Mouse (Mus musculus) heart, embryonic 10.5 days (tissue): ENCODE data around the gene Olfr750. TPM values are rescaled to one million over a fixed set of nuclear protein-coding genes. Genes with fewer than 3 reads are reported as not detected.
"Not testable (repeated sequence)": the region's sequence is repeated elsewhere in the genome, so short reads cannot be mapped to it uniquely, and the experiment has no call there.

ENCODE experiments used
- DNase-seq: peaks from one replicate; pipeline ENCODE4 v3.0.0-alpha.2; 2017; ENCODE audit warnings: low spot score
- H3K27ac ChIP-seq: fragments of 300-500 bp; sonication (generic); 2 replicates; pipeline ENCODE4 v1.5.1; 2016; ENCODE audit warnings: mild to moderate bottlenecking
- H3K27me3 ChIP-seq: fragments of 300-500 bp; sonication (generic); 2 replicates; pipeline ENCODE4 v1.6.1; 2016; ENCODE audit warnings: mild to moderate bottlenecking; ENCODE audit not compliant: poor library complexity, insufficient read depth, severe bottlenecking
- H3K36me3 ChIP-seq: fragments of 300-500 bp; sonication (generic); 2 replicates; pipeline ENCODE4 v1.6.1; 2016; ENCODE audit warnings: mild to moderate bottlenecking, moderate library complexity
- H3K4me1 ChIP-seq: fragments of 300-500 bp; sonication (generic); 2 replicates; pipeline ENCODE4 v1.6.1; 2016; ENCODE audit warnings: mild to moderate bottlenecking
- H3K4me3 ChIP-seq: fragments of 300-500 bp; sonication (generic); 2 replicates; pipeline ENCODE4 v1.5.1; 2016; ENCODE audit warnings: mild to moderate bottlenecking, moderate library complexity
- H3K9me3 ChIP-seq: fragments of 300-500 bp; sonication (generic); 2 replicates; pipeline ENCODE4 v1.6.1; 2016; ENCODE audit warnings: mild to moderate bottlenecking, moderate library complexity
- WGBS: fragments of 180-500 bp; shearing (Covaris S2); methylation state at CpG from one replicate; pipeline ENCODE4 v1.1.7; 2016; 5-methylcytosine and 5-hydroxymethylcytosine counted together
- polyA plus RNA-seq: library from polyadenylated mRNA; unstranded; fragments of >200 nt; fragmentation: Nextera tagmentation; extraction: Ambion mirVana; gene quantifications from 2 replicates; pipeline ENCODE4 v1.2.1, GENCODE M21; 2016

Gene Olfr750
- not detected in 2 replicates for polyA plus RNA-seq

DNA sequence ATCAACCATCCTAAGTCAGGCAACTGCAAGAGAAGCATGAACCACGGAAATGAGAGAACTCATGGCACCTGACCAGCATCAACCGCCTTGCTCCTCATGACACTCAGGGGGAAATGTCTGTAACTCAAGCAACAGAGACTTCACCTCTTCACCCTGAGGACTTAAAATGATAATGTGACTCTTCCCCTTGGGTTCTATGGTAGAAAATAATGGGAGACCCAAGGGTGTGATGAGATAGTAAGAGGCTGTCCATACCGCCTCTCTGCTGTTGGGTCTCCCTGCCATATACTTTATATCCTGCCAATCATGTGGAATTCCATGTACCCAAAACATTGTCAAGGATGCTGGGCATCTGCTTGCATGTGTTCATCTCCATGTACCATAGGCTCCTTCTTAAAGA lies at the start of gene Olfr750:
Gene Olfr750, minus strand, starts transcription at position 101 of the 400 bp plus-strand sequence.
- Histone ChIP-seq H3K9me3 (no peaks in the 10 kb centered on the region), H3K27ac (no peak within 1 kb of the TSS), H3K4me1 (no peaks in the 10 kb centered on the region), H3K27me3 (no peaks in the 10 kb centered on the region), H3K36me3 (no peaks in the 10 kb centered on the region), H3K4me3 (no peak within 1 kb of the TSS)
- DNase-seq: no peak
- WGBS: 77% methylated on average over 3 of the region's 3 CpGs

DNA sequence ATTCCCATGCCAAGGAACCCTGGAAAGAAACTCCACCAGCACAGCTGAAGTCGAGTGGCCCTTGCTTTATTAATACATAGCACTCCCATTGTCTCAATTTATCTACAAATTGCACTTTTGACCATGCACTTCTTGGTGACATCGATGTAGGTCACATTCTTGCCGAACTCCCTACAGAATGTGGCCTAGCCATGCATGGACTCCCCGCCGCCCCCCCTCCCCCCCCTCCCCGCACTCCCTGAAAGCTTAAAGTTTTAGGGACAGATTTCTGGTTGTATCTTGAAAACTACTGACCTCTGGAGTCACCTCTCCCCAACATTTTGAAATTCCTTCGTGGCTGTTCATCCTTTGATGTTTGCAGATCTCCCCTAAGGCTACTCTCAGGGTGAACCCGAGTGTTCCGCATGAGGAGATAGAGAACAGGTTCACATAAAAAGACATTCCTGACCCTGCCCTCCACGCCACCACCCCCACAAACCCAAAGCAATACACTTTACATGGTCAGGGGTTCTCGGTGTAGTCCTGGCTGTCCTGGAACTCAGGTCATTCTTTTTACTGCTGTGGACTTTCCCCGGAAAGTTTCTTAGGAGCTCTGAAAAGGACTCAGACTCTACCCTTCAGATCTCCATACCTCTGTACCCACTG lies 39.8 kb upstream of the Olfr750 start, which contains the start of gene Eddm3b:
Gene Eddm3b, plus strand, starts transcription at position 511 of the 645 bp plus-strand sequence.
- H3K36me3 ChIP-seq: no peaks in the 10 kb centered on the region
- H3K27me3 ChIP-seq: no peaks in the 10 kb centered on the region
- 53% methylated on average over 12 of the region's 12 CpGs for whole genome bisulfite sequencing
- no peaks in the 10 kb centered on the region for H3K9me3 ChIP-seq
- no peak within 1 kb of the TSS for H3K4me3 ChIP-seq
- H3K27ac ChIP-seq: no peak within 1 kb of the TSS
- no peak for DNase-seq
- peaks cover 10% of the 10 kb centered on the region for H3K4me1 ChIP-seq

DNA sequence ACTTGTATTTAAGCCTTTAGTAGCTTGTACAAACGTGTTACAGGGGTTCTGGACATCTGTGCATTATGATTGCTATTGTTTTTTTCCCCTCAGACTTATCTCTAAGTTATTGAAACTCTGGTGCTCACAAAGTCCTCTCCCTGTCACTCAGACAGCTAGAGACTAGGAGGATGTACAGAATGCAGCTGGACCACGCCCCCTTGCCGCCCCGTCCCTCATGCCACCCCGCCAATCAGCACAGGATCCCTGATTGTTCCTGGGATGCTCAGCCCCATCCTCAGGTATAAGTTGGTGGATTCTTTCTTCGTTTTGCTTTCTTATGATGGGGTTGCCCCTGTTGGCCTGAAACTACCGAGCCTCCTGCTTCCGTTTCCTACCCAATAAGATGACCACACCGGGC lies 39.2 kb upstream of the Olfr750 start:
- no peaks in the 10 kb centered on the region for H3K9me3 ChIP-seq
- no peak overlapping the region for H3K27ac ChIP-seq
- H3K36me3 ChIP-seq: no peaks in the 10 kb centered on the region
- H3K4me1 ChIP-seq: peaks cover 10% of the 10 kb centered on the region
- WGBS: 37% methylated on average over 9 of the region's 9 CpGs
- no peaks in the 10 kb centered on the region for H3K27me3 ChIP-seq
- H3K4me3 ChIP-seq: no peak overlapping the region
- no peak for DNase-seq

DNA sequence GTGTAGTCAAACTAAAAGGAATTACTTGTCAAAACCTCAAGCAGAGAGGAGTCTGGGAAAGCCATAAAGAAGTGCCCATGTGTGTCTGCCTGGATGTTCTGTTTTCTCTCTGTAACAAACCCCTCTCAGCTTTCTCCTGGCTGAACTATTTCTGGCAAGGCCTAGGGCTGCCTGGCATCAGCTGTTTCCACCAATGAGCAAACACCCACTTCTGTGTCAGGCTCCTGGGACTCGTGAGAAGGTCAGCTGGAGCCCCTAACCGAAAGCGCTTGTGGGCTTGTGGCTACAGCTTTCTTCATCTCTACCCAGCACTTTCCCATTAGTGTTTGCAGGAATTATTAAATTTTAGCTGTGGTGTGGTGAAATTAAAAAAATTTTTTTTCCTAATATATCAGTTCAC lies 37.7 kb upstream of the Olfr750 start:
- peak overlapping the region; percentile 22; the same call in 1 of the 2 replicates for H3K27ac ChIP-seq
- no peaks in the 10 kb centered on the region for H3K27me3 ChIP-seq
- no peak overlapping the region for H3K4me3 ChIP-seq
- WGBS: 39% methylated on average over 3 of the region's 3 CpGs
- peak; percentile 82 for DNase-seq
- peaks cover 10% of the 10 kb centered on the region for H3K4me1 ChIP-seq
- H3K36me3 ChIP-seq: no peaks in the 10 kb centered on the region
- H3K9me3 ChIP-seq: no peaks in the 10 kb centered on the region

DNA sequence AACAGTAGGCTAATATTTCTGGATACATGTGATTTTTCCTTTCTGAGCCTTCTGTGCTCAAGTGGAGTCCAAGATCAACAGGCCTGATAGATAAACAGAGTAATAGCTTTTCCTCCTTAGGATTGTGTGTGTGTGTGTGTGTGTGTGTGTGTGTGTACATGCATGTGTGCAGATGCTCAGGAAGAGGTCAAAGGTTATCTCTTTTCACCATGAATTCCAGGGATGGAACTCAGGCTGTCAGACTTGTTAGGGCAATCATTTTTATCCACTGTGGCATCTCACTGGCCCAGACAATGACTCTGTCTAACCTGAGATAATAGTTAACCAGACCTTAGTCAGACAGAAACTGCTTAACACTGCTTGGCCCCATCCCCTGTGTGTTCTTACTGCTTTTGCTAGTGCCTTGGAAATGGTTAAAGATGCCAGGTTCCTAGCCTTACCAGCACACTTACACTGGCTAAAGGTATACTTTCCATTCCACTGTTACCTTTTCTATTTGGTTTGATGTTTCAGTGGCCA lies 32.3 kb upstream of the Olfr750 start:
- no peaks in the 10 kb centered on the region for H3K36me3 ChIP-seq
- no peak overlapping the region for H3K4me3 ChIP-seq
- no peaks in the 10 kb centered on the region for H3K9me3 ChIP-seq
- no peaks in the 10 kb centered on the region; the same call in 1 of the 2 replicates for H3K4me1 ChIP-seq
- no peaks in the 10 kb centered on the region for H3K27me3 ChIP-seq
- no peak overlapping the region for H3K27ac ChIP-seq
- no peak for DNase-seq

DNA sequence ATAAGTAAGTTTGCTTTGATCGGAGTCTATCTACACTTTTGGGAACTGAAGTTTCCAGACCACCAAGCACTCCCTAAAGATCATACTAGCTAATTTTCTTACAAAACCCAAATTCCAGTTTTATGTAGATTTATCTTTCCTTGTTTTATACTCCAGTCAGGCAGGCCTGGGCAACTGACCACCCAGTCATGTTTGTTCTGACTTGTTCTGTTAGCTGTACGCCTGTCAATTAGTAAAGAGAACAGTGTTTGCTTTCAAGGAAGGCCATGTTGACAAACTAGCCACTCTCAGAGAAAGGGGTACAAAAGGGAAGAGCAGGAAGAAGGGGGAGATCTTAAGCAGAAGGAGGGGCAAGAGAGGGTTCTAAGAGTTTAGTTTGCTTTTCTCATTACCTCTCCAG lies 30.1 kb upstream of the Olfr750 start:
- Histone ChIP-seq H3K36me3 (no peaks in the 10 kb centered on the region), H3K4me1 (no peaks in the 10 kb centered on the region), H3K27ac (no peak overlapping the region), H3K9me3 (no peaks in the 10 kb centered on the region), H3K4me3 (no peak overlapping the region), H3K27me3 (no peaks in the 10 kb centered on the region)
- WGBS: 91% methylated on average over 2 of the region's 2 CpGs
- no peak for DNase-seq

DNA sequence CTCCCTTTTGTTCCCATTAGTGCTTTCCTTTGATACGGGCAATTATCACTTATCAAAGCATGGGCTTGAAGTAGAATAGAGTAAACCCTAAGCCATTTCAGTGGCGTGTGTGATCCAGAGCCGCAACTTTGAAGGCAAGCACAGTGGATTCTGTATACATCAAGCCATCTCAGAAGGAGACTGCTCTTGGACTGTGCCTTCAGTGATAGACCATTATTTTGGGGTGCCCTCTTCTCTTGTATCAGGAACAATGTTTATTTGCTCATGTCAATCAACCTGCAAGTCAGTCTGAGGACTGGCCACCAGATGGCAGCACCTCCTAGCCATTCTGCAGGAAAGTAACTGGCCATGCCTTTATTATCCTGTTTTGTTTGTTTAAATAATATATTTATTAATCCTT lies 29.0 kb upstream of the Olfr750 start:
- DNase-seq: no peak
- H3K4me3 ChIP-seq: no peak overlapping the region
- H3K27ac ChIP-seq: no peak overlapping the region
- no peaks in the 10 kb centered on the region for H3K36me3 ChIP-seq
- H3K27me3 ChIP-seq: no peaks in the 10 kb centered on the region
- no peaks in the 10 kb centered on the region for H3K9me3 ChIP-seq
- WGBS: 48% methylated on average over 3 of the region's 3 CpGs
- H3K4me1 ChIP-seq: no peaks in the 10 kb centered on the region

DNA sequence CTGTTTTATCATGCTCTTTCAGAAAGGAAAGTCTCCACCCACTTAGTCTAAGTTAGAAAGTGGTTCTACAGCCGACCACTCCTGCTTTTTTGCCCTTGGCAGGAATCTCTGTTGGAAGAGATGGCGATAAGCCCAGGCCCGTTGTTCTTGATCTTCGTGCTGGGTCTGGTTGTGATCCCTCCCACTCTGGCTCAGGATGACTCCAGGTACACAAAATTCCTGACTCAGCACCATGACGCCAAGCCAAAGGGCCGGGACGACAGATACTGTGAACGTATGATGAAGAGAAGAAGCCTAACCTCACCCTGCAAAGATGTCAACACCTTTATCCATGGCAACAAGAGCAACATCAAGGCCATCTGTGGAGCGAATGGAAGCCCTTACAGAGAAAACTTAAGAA lies 27.0 kb upstream of the Olfr750 start:
- 65% methylated on average over 9 of the region's 9 CpGs for WGBS
- H3K27ac ChIP-seq: no peak overlapping the region
- no peak for DNase-seq
- no peak overlapping the region for H3K4me3 ChIP-seq
- no peaks in the 10 kb centered on the region for H3K4me1 ChIP-seq
- no peaks in the 10 kb centered on the region for H3K9me3 ChIP-seq
- no peaks in the 10 kb centered on the region for H3K27me3 ChIP-seq
- no peaks in the 10 kb centered on the region for H3K36me3 ChIP-seq

DNA sequence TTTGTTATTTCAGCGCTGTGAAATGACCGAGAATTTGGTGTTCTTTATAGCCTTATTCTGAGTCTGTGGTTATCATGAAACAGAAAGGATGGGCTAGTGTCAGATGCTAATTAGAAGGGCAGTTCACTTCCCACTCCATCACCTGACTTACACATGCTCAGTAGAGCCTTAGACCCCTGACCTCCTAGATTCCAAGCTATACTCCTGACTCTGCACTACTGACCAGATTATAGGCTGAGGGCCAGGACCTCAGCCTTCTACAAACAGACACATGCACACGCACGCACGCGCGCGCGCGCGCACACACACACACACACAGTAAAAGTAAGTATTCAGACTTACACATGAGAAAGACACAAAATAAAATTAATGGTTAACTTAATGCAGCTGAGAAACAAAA lies 24.7 kb upstream of the Olfr750 start:
- WGBS: 94% methylated on average over 11 of the region's 11 CpGs
- Histone ChIP-seq H3K9me3 (no peaks in the 10 kb centered on the region), H3K27ac (no peak overlapping the region), H3K4me3 (no peak overlapping the region), H3K4me1 (no peaks in the 10 kb centered on the region), H3K27me3 (no peaks in the 10 kb centered on the region), H3K36me3 (no peaks in the 10 kb centered on the region)
- DNase-seq: no peak

DNA sequence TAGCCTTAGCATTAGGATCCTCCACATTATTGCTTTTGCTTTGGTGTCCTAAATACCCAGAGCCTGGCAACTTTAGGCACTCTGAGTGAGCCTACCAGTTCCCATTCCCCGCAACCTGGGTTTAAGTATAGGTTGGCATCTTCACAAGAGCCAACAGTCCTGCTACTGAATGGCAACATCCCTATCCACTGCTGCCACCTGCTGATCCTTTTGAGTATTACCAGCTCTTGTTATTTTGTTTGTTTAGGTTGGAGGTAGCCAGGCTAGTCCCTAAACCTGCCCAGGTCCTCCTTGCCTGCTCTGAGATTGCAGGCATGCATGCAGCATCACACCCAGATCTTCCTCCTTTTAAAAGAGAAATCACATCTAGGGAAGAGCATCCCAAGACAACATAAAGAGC lies 24.1 kb upstream of the Olfr750 start:
- not testable (repeated sequence) for H3K36me3 ChIP-seq, H3K9me3 ChIP-seq, H3K27ac ChIP-seq, H3K4me3 ChIP-seq, DNase-seq, H3K4me1 ChIP-seq, H3K27me3 ChIP-seq
- WGBS: 44% methylated on average over 1 of the region's 1 CpGs

DNA sequence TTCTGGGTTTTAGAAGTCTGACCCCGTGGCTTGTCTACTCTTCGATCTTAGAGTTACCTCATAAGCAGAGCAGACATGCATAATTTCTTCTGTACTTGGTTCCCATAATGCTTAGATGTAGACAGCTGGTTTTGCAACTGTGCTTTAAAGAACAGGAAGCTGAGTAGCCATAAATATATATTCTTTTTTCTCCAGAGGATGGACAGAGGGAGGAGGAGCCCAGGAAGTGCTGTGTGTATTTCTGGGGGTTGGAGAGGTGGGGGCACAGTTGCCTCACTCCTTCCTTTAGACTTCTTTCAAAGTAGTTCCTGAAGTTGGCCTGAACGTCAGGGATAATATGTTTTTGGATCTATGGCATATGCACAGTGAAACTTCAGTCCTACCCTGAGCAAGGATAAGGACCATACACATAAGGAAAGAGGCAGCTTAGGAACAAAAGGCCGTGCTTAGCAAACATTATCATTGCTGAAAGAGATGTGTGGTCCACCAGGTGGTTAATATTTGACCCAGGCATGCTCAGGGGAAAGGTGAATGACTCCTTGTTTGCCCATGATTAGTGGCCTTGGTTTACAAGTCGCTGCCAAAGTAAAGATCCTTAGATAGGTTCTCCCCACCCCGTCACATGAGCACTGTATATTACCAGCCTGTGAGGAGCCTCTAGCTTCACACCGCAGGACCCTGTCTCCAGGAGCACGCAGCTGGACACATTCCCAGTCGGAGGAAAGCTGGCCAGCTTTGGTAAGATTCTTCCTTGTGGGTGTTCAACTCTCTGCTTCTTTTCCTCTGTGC lies 21.7 kb upstream of the Olfr750 start:
- Histone ChIP-seq H3K4me3 (no peak overlapping the region), H3K4me1 (no peaks in the 10 kb centered on the region), H3K27ac (no peak overlapping the region), H3K9me3 (no peaks in the 10 kb centered on the region), H3K36me3 (no peaks in the 10 kb centered on the region), H3K27me3 (no peaks in the 10 kb centered on the region)
- no peak for DNase-seq
- WGBS: 72% methylated on average over 9 of the region's 9 CpGs

DNA sequence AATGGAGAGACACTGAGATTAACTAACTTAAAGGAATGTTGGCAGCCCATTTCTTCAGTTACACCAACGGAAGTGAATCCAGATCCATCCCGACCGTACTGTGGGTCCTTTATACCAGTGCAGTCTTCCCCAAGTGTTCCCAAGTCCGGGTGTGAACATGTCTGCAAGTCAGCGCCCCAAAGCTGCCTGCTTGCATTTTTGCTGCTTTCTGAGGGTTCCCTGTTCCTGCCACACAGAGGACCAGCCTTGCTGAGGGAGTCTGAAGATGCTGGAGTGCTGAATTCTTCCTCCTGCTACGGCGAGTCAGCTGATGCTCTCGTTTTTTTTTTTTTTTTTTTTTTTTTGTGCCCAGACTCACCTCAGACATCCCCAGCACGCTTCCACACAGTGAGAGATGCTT lies 20.7 kb upstream of the Olfr750 start:
- WGBS: 73% methylated on average over 9 of the region's 9 CpGs
- Histone ChIP-seq H3K4me3 (no peak overlapping the region), H3K9me3 (no peaks in the 10 kb centered on the region), H3K27me3 (no peaks in the 10 kb centered on the region), H3K27ac (no peak overlapping the region), H3K4me1 (no peaks in the 10 kb centered on the region), H3K36me3 (no peaks in the 10 kb centered on the region)
- DNase-seq: no peak

DNA sequence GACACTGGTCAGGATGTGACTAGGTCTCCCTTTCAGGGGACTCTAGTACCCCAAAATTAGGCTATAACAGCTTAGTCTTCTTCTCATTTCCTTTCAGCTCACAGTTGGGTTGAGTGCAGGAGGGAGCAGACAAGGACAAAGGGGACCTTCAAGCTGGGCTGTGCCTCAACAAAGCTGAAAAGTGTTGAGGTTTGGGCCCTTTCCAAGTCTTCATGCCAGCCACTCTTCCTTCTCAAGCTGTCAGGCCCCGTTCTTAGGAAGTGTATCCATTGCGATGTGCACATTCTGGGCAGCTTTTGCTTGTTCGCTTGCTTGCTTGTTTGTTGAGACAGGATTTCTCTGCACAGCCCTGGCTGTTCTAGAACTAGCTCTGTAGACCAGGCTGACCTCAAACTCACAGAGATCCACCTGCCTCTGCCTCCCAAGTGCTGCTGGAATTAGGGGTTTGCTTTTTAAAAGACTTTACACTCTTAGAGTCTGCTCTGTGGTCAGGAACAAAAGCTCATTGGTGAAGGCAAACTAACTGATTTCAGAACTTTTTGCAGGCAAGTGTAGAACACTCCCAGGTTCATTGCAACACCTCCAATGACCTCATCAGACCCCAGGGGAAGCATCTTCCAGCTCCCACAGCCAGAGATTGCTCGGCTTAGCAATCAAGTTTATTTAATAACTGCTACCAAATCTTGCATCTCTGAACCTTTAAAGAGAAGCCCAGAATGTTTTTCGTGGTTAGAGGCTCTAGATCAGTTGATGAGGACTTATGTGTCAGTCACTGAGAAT lies 20.1 kb upstream of the Olfr750 start:
- Histone ChIP-seq H3K4me1 (no peaks in the 10 kb centered on the region), H3K36me3 (no peaks in the 10 kb centered on the region), H3K4me3 (no peak overlapping the region), H3K27ac (no peak overlapping the region), H3K9me3 (no peaks in the 10 kb centered on the region), H3K27me3 (no peaks in the 10 kb centered on the region)
- WGBS: 78% methylated on average over 5 of the region's 5 CpGs
- DNase-seq: no peak
